Mouse (Mus musculus): Measurements from ENCODE around the gene Ubxn6.

GRCm38 (mm10) chr17:56039345-56039744 lies 35.5 kb downstream of the Ubxn6 start:
- no peak for TF ChIP-seq CTCF (conservative IDR thresholded peaks at IDR 0.05; ENCODE audit: low read length)
- TF ChIP-seq NANOG (IDR thresholded peaks at IDR 0.05; ENCODE audit: borderline replicate concordance, low read length), result no peak
- TF ChIP-seq POU5F1 (IDR thresholded peaks at IDR 0.05; ENCODE audit: borderline replicate concordance, low read length), result no peak
